Mouse (Mus musculus) CH12.LX (cell line): Measurements from ENCODE around the gene Dclk2. TPM values are rescaled to one million over a fixed set of nuclear protein-coding genes. Genes with fewer than 3 reads are reported as not detected.

ENCODE experiments used
- DNase-seq: peaks from one replicate; pipeline ENCODE4 v3.0.0-alpha.2; 2013; ENCODE audit errors: extremely low read depth
- H3K27ac ChIP-seq: 2 replicates; pipeline ENCODE4 v1.5.1; 2012; ENCODE audit warnings: low read depth, mild to moderate bottlenecking, control low read depth, moderate library complexity; ENCODE audit not compliant: insufficient read depth
- H3K27me3 ChIP-seq: replicated peaks from 2 replicates; pipeline ENCODE3; 2012; ENCODE audit warnings: inconsistent platforms
- H3K36me3 ChIP-seq, 2 experiments: replicated peaks in 1 of 2; 2 replicates each; pipeline versions ENCODE3 to v1.6.1; 2012; ENCODE audit warnings: inconsistent platforms in 1 of 2, low read length in 1 of 2, mild to moderate bottlenecking in 1 of 2, mixed read lengths in 1 of 2, moderate library complexity in 1 of 2; ENCODE audit not compliant: control insufficient read depth in 1 of 2, insufficient read depth in 1 of 2
- H3K4me1 ChIP-seq, 2 experiments: 2 replicates each; pipeline ENCODE4 v1.6.1; 2012; ENCODE audit warnings: inconsistent platforms in 1 of 2, moderate library complexity in 1 of 2; ENCODE audit not compliant: insufficient read depth in 2 of 2, control insufficient read depth in 1 of 2
- H3K4me2 ChIP-seq: 2 replicates; pipeline ENCODE4 v1.6.1; 2012; ENCODE audit warnings: low read depth, mild to moderate bottlenecking, control low read depth; ENCODE audit not compliant: poor library complexity, insufficient read depth, severe bottlenecking
- H3K4me3 ChIP-seq, 3 experiments: fragments of 150-350 bp in 1 of 3; sonication (generic) in 1 of 3; replicated peaks in 1 of 3; 2 replicates each; pipeline versions ENCODE3 to v1.5.1; 2011 to 2012; ENCODE audit warnings: low read depth in 2 of 3, low read length in 2 of 3, mild to moderate bottlenecking in 2 of 3, moderate library complexity in 2 of 3, control low read depth in 1 of 3, improper control_type of control experiment in 1 of 3, inconsistent platforms in 1 of 3, mixed read lengths in 1 of 3; ENCODE audit not compliant: poor library complexity in 1 of 3
- H3K79me2 ChIP-seq: replicated peaks from 2 replicates; pipeline ENCODE4 v1.6.1; 2012; ENCODE audit warnings: mild to moderate bottlenecking, moderate library complexity; ENCODE audit not compliant: control insufficient read depth, poor library complexity, insufficient read depth, severe bottlenecking; ENCODE audit errors: extremely low read depth
- H3K9ac ChIP-seq: 2 replicates; pipeline ENCODE4 v1.6.1; 2012; ENCODE audit warnings: low read depth, mild to moderate bottlenecking, control low read depth, moderate library complexity; ENCODE audit not compliant: insufficient read depth
- H3K9me3 ChIP-seq: replicated peaks from 2 replicates; pipeline ENCODE3; 2012; ENCODE audit warnings: low read length, inconsistent platforms, mixed read lengths
- CHD1 ChIP-seq: IDR thresholded peaks from 2 replicates; pipeline ENCODE4 v1.6.1; 2012; ENCODE audit warnings: low read depth, low read length, improper control_type of control experiment, inconsistent platforms
- CHD2 ChIP-seq: IDR thresholded peaks from 2 replicates; pipeline ENCODE4 v1.6.1; 2011; ENCODE audit warnings: low read length, improper control_type of control experiment
- E2F4 ChIP-seq: IDR thresholded peaks from 2 replicates; pipeline ENCODE4 v1.6.1; 2011; ENCODE audit warnings: low read depth, low read length, improper control_type of control experiment; ENCODE audit not compliant: insufficient replicate concordance
- ETS1 ChIP-seq: conservative IDR thresholded peaks from 2 replicates; pipeline ENCODE4 v1.6.1; 2012; ENCODE audit warnings: low read depth, mild to moderate bottlenecking, inconsistent platforms, low read length, improper control_type of control experiment, moderate library complexity
- HCFC1 ChIP-seq: IDR thresholded peaks from 2 replicates; pipeline ENCODE4 v1.6.1; 2012; ENCODE audit warnings: low read depth, mild to moderate bottlenecking, inconsistent platforms, low read length, improper control_type of control experiment
- IRF4 ChIP-seq: IDR thresholded peaks from 2 replicates; pipeline ENCODE4 v1.6.1; 2014; ENCODE audit warnings: low read depth, mild to moderate bottlenecking, inconsistent platforms, low read length, improper control_type of control experiment
- JUND ChIP-seq: conservative IDR thresholded peaks from 2 replicates; pipeline ENCODE4 v1.6.1; 2011; ENCODE audit warnings: low read depth, low read length, improper control_type of control experiment
- MAFK ChIP-seq: IDR thresholded peaks from 2 replicates; pipeline ENCODE4 v1.6.1; 2011; ENCODE audit warnings: low read length, improper control_type of control experiment; ENCODE audit not compliant: insufficient replicate concordance
- MAX ChIP-seq: IDR thresholded peaks from 2 replicates; pipeline ENCODE4 v1.6.1; 2011; ENCODE audit warnings: low read length, improper control_type of control experiment
- MAZ ChIP-seq: IDR thresholded peaks from 2 replicates; pipeline ENCODE4 v1.6.1; 2012; ENCODE audit warnings: low read depth, mild to moderate bottlenecking, inconsistent platforms, low read length, improper control_type of control experiment, moderate library complexity
- MEF2A ChIP-seq: IDR thresholded peaks from 2 replicates; pipeline ENCODE4 v1.6.1; 2014; ENCODE audit warnings: low read depth, mild to moderate bottlenecking, inconsistent platforms, low read length, improper control_type of control experiment, borderline replicate concordance
- MXI1 ChIP-seq: IDR thresholded peaks from 2 replicates; pipeline ENCODE4 v1.6.1; 2011; ENCODE audit warnings: mild to moderate bottlenecking, low read depth, low read length, improper control_type of control experiment
- MYC ChIP-seq: IDR thresholded peaks from 2 replicates; pipeline ENCODE4 v1.6.1; 2011; ENCODE audit warnings: low read depth, mild to moderate bottlenecking, improper control_type of control experiment, low read length
- PAX5 ChIP-seq: IDR thresholded peaks from 2 replicates; pipeline ENCODE4 v1.6.1; 2012; ENCODE audit warnings: low read length, inconsistent platforms, mixed read lengths
- POLR2A ChIP-seq: IDR thresholded peaks from 2 replicates; pipeline ENCODE4 v1.6.1; 2011; ENCODE audit warnings: low read depth, mild to moderate bottlenecking, improper control_type of control experiment, low read length
- POLR2AphosphoS2 ChIP-seq: IDR thresholded peaks from 2 replicates; pipeline ENCODE4 v1.6.1; 2011; ENCODE audit warnings: low read depth, low read length, improper control_type of control experiment
- RCOR1 ChIP-seq: conservative IDR thresholded peaks from 2 replicates; pipeline ENCODE4 v1.6.1; 2012; ENCODE audit warnings: low read depth, mild to moderate bottlenecking, inconsistent platforms, low read length, improper control_type of control experiment
- SIN3A ChIP-seq: IDR thresholded peaks from 2 replicates; pipeline ENCODE4 v1.6.1; 2012; ENCODE audit warnings: low read length, improper control_type of control experiment, inconsistent platforms
- SMC3 ChIP-seq: IDR thresholded peaks from 2 replicates; pipeline ENCODE4 v1.6.1; 2011; ENCODE audit warnings: low read depth, low read length, improper control_type of control experiment
- TBP ChIP-seq: conservative IDR thresholded peaks from 2 replicates; pipeline ENCODE4 v1.6.1; 2011; ENCODE audit warnings: low read depth, low read length, improper control_type of control experiment
- TCF12 ChIP-seq: IDR thresholded peaks from 2 replicates; pipeline ENCODE4 v1.6.1; 2014; ENCODE audit warnings: low read depth, mild to moderate bottlenecking, inconsistent platforms, low read length, improper control_type of control experiment
- UBTF ChIP-seq: IDR thresholded peaks from 2 replicates; pipeline ENCODE4 v1.6.1; 2012; ENCODE audit warnings: low read depth, mild to moderate bottlenecking, inconsistent platforms, low read length, improper control_type of control experiment, moderate library complexity
- USF1 ChIP-seq: IDR thresholded peaks from 2 replicates; pipeline ENCODE4 v1.6.1; 2014; ENCODE audit warnings: low read depth, mild to moderate bottlenecking, inconsistent platforms, low read length, improper control_type of control experiment
- ZC3H11A ChIP-seq: IDR thresholded peaks from 2 replicates; pipeline ENCODE4 v1.6.1; 2012; ENCODE audit warnings: low read depth, mild to moderate bottlenecking, inconsistent platforms, low read length, improper control_type of control experiment
- ZMIZ1 ChIP-seq: IDR thresholded peaks from 2 replicates; pipeline ENCODE4 v1.6.1; 2012; ENCODE audit warnings: low read depth, mild to moderate bottlenecking, inconsistent platforms, low read length, improper control_type of control experiment
- ZNF384 ChIP-seq: IDR thresholded peaks from 2 replicates; pipeline ENCODE4 v1.6.1; 2012; ENCODE audit warnings: low read depth, low read length, improper control_type of control experiment, inconsistent platforms
- dilution Hi-C: fragments of 300-500 bp; cut with MboI; formaldehyde crosslinking; loops from 2 replicates; pipeline ENCODE4 v1.14.3; 2020; ENCODE audit warnings: low sequenced_read_pairs; ENCODE audit not compliant: extremely low pct_unique_long_range_greater_than_20kb, extremely low pct_ligation_motif_present
- in situ Hi-C: fragments of 300-500 bp; cut with MboI; formaldehyde crosslinking; loops from 3 replicates; pipeline ENCODE4 v1.14.3; 2019; ENCODE audit warnings: low sequenced_read_pairs, low pct_ligation_motif_present, low pct_unique_long_range_greater_than_20kb, mixed read lengths
- polyA plus RNA-seq: library from polyadenylated mRNA; unstranded; fragments of >175 nt; gene quantifications from 2 replicates; pipeline ENCODE4 v1.2.1, GENCODE M21; 2012; ENCODE audit warnings: low read depth; ENCODE audit not compliant: insufficient read length
- total RNA-seq, 2 experiments: library from RNA; depleted of rRNA; stranded (reverse); fragments of 300-350 nt in 1 of 2; fragments of >200 nt in 1 of 2; gene quantifications; 2 replicates each; pipeline ENCODE4 v1.2.3; 2012 to 2014

The Dclk2 gene
- total and polyA plus RNA-seq, 3 experiments = 0.93 to 2.0 (median 1.0) TPM

- DNase-seq = no peak
- Histone ChIP-seq H3K4me2 (no peak overlapping the region), H3K27me3 (no peaks in the 10 kb centered on the region), H3K27ac (no peak overlapping the region), H3K36me3 (peaks cover 0 to 26% of the 10 kb centered on the region in 2 experiments)
- in situ Hi-C loops = loop anchor here (10.0 kb wide), 1 partner anchor 189 kb away; no protein-coding TSS in a partner anchor
- TF ChIP-seq MYC = no peak
- no peak for TF ChIP-seq ZC3H11A
- no peak for TF ChIP-seq MAZ
- TF ChIP-seq MAX = no peak
- TF ChIP-seq ZMIZ1 = no peak
- TF ChIP-seq ETS1 = no peak
- no peak for TF ChIP-seq RCOR1
- no peak for TF ChIP-seq USF1
- no peak for TF ChIP-seq MEF2A
- TF ChIP-seq HCFC1 = no peak
- TF ChIP-seq POLR2AphosphoS2 = no peak
- no peak for TF ChIP-seq PAX5
- no peak for TF ChIP-seq POLR2A
- no peak for TF ChIP-seq SIN3A
- TF ChIP-seq CHD2 = no peak
- no peak for TF ChIP-seq MAFK
- TF ChIP-seq SMC3 = no peak
- TF ChIP-seq TBP = no peak
- TF ChIP-seq, all 38 proteins: peak for 0
- Histone ChIP-seq H3K4me1 (0 out of 4 replicates have a peak, but pooled peaks cover 0 to 2% of the 10 kb centered on the region in 2 experiments), H3K9ac (no peak overlapping the region), H3K9me3 (no peaks in the 10 kb centered on the region), H3K79me2 (no peaks in the 10 kb centered on the region), H3K4me3 (no peak overlapping the region)
- dilution Hi-C loops = no loop called here
Measured at GRCm38 (mm10) chr3:86786280-86786679, 134.4 kb downstream of the Dclk2 start.

DNA sequence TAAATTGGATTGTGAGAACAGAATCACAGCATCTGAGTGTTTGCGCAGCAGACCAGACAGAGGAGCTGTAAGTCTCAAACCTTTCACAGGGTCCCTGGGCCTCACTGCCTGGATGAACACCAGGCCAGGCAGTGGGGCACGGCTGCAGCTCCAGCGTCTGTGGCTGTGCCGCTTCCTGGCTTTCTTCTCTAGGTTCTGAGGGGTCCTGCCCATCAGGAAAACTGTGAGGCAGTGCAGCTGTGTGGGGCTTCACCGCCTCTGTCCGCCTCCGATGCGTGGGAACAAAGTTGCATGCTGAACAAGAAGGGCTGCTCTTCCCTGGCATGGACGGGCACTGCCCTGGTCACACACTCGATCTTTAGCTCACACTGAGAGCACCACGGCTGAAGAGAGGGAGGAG lies 135.7 kb downstream of the Dclk2 start:
- H3K27ac ChIP-seq = no peak overlapping the region
- in situ Hi-C loops = loop anchor here (10.0 kb wide), 1 partner anchor 190 kb away; no protein-coding TSS in a partner anchor
- no peaks in the 10 kb centered on the region for H3K79me2 ChIP-seq
- H3K4me3 ChIP-seq = no peak overlapping the region
- TF ChIP-seq JUND = no peak
- no peak for TF ChIP-seq CHD1
- no peak for TF ChIP-seq TCF12
- TF ChIP-seq MXI1 = no peak
- no peak for TF ChIP-seq ZNF384
- TF ChIP-seq MAFK = no peak
- TF ChIP-seq SIN3A = no peak
- no peak for TF ChIP-seq MYC
- no peak for TF ChIP-seq MAX
- no peak for TF ChIP-seq ZC3H11A
- TF ChIP-seq MAZ = no peak
- no peak for TF ChIP-seq TBP
- TF ChIP-seq IRF4 = no peak
- no peak for TF ChIP-seq PAX5
- no peak for TF ChIP-seq ETS1
- TF ChIP-seq UBTF = no peak
- TF ChIP-seq MEF2A = no peak
- TF ChIP-seq POLR2AphosphoS2 = no peak
- no peak for TF ChIP-seq E2F4
- H3K36me3 ChIP-seq = peaks cover 0 to 33% of the 10 kb centered on the region in 2 experiments
- H3K9me3 ChIP-seq = no peaks in the 10 kb centered on the region
- H3K4me1 ChIP-seq = 0 out of 4 replicates have a peak, but pooled peaks cover 0 to 2% of the 10 kb centered on the region in 2 experiments
- no peak overlapping the region for H3K4me2 ChIP-seq
- no peaks in the 10 kb centered on the region for H3K27me3 ChIP-seq
- dilution Hi-C loops = no loop called here
- no peak for DNase-seq
- no peak overlapping the region for H3K9ac ChIP-seq
